Mouse (Mus musculus) liver, adult 2 months (tissue): Measurements from ENCODE around the gene Efs. TPM values are rescaled to one million over a fixed set of nuclear protein-coding genes. Genes with fewer than 3 reads are reported as not detected.

Experiments
- DNase-seq: peaks from one replicate; pipeline ENCODE4 v3.0.0-alpha.2; 2011; ENCODE audit warnings: low read depth, low spot score; ENCODE audit errors: extremely low read depth
- H3K27ac ChIP-seq: fragments of 200-500 bp; replicated peaks from 2 replicates; pipeline ENCODE4 v1.5.1; 2012; ENCODE audit warnings: low read depth, mild to moderate bottlenecking, control low read depth, inconsistent platforms, low read length; ENCODE audit not compliant: insufficient read depth
- H3K27me3 ChIP-seq: fragments of 200-500 bp; 2 replicates; pipeline ENCODE4 v1.6.1; 2012; ENCODE audit warnings: mild to moderate bottlenecking, moderate library complexity, low read length, inconsistent platforms; ENCODE audit not compliant: control insufficient read depth, insufficient read depth
- H3K36me3 ChIP-seq: fragments of 200-500 bp; 2 replicates; pipeline ENCODE4 v1.6.1; 2012; ENCODE audit warnings: low read length, inconsistent platforms; ENCODE audit not compliant: control insufficient read depth, insufficient read depth
- H3K4me1 ChIP-seq: fragments of 200-500 bp; 2 replicates; pipeline ENCODE4 v1.6.1; 2011; ENCODE audit warnings: low read length; ENCODE audit not compliant: control insufficient read depth, insufficient read depth
- H3K4me3 ChIP-seq: fragments of 200-500 bp; 2 replicates; pipeline ENCODE4 v1.5.1; 2011; ENCODE audit warnings: low read depth, mild to moderate bottlenecking, control low read depth, low read length, moderate library complexity; ENCODE audit not compliant: insufficient read depth
- H3K79me2 ChIP-seq: fragments of 200-500 bp; 2 replicates; pipeline ENCODE4 v1.6.1; 2012; ENCODE audit warnings: inconsistent platforms, mild to moderate bottlenecking, low read length, moderate library complexity; ENCODE audit not compliant: control insufficient read depth, insufficient read depth
- H3K9ac ChIP-seq: fragments of 200-500 bp; 2 replicates; pipeline ENCODE4 v1.6.1; 2012; ENCODE audit warnings: low read depth, mild to moderate bottlenecking, control low read depth, inconsistent platforms, low read length
- CTCF ChIP-seq: fragments of 200-500 bp; IDR thresholded peaks from 2 replicates; pipeline ENCODE4 v1.5.1; 2011; ENCODE audit warnings: low read depth, low read length, control low read depth
- POLR2A ChIP-seq: fragments of 200-500 bp; IDR thresholded peaks from 2 replicates; pipeline ENCODE4 v1.6.1; 2011; ENCODE audit warnings: low read length, control low read depth; ENCODE audit not compliant: insufficient read depth; ENCODE audit errors: extremely low read depth
- WGBS: fragments of 180-500 bp; shearing (Covaris S2); methylation state at CpG from one replicate; pipeline ENCODE4 v1.1.7; 2018; 5-methylcytosine and 5-hydroxymethylcytosine counted together
- polyA plus RNA-seq: library from polyadenylated mRNA; depleted of rRNA; stranded (reverse); fragments of >200 nt; gene quantifications from 2 replicates; pipeline ENCODE4 v1.2.3, GENCODE M21; 2012
- total RNA-seq: library from RNA; depleted of rRNA; stranded (reverse); fragments of >200 nt; gene quantifications from 2 replicates; pipeline ENCODE4 v1.2.3, GENCODE M21; 2014

Gene Efs
- total and polyA plus RNA-seq, 2 experiments = under 0.01 to 0.13 TPM

GRCm38 (mm10) chr14:54945975-54946704 lies 20.2 kb upstream of the Efs start:
- DNase-seq = no peak
- no peaks in the 10 kb centered on the region for H3K27me3 ChIP-seq
- WGBS = 81% methylated on average over 19 of the region's 19 CpGs
- H3K4me1 ChIP-seq = no peaks in the 10 kb centered on the region
- no peak overlapping the region for H3K9ac ChIP-seq
- H3K4me3 ChIP-seq = no peak overlapping the region
- H3K27ac ChIP-seq = no peak overlapping the region
- TF ChIP-seq CTCF (no peak), POLR2A (no peak)
- H3K36me3 ChIP-seq = no peaks in the 10 kb centered on the region
- no peaks in the 10 kb centered on the region for H3K79me2 ChIP-seq

GRCm38 (mm10) chr14:54944939-54945338 lies 19.0 kb upstream of the Efs start:
- no peak for TF ChIP-seq CTCF
- no peak for TF ChIP-seq POLR2A
- no peak for DNase-seq
- Histone ChIP-seq H3K27me3 (no peaks in the 10 kb centered on the region), H3K9ac (no peak overlapping the region), H3K36me3 (no peaks in the 10 kb centered on the region), H3K4me1 (no peaks in the 10 kb centered on the region), H3K27ac (no peak overlapping the region), H3K79me2 (no peaks in the 10 kb centered on the region), H3K4me3 (no peak overlapping the region)
- WGBS = 52% methylated on average over 2 of the region's 2 CpGs

- no peaks in the 10 kb centered on the region for H3K79me2 ChIP-seq
- H3K36me3 ChIP-seq = no peaks in the 10 kb centered on the region
- H3K9ac ChIP-seq = no peak overlapping the region
- H3K4me3 ChIP-seq = no peak overlapping the region
- H3K27me3 ChIP-seq = no peaks in the 10 kb centered on the region
- no peaks in the 10 kb centered on the region for H3K4me1 ChIP-seq
- WGBS = 92% methylated on average over 7 of the region's 7 CpGs
- H3K27ac ChIP-seq = no peak overlapping the region
- DNase-seq = no peak
- no peak for TF ChIP-seq CTCF
- TF ChIP-seq POLR2A = no peak
Measured at GRCm38 (mm10) chr14:54943971-54944370, 18.0 kb upstream of the Efs start.

- 87% methylated on average over 8 of the region's 8 CpGs for WGBS
- no peaks in the 10 kb centered on the region for H3K27me3 ChIP-seq
- TF ChIP-seq CTCF (no peak), POLR2A (no peak)
Measured at GRCm38 (mm10) chr14:54942479-54942878, 16.6 kb upstream of the Efs start.

GRCm38 (mm10) chr14:54941024-54941978 lies 15.4 kb upstream of the Efs start:
- H3K27me3 ChIP-seq = no peaks in the 10 kb centered on the region
- TF ChIP-seq CTCF (no peak), POLR2A (no peak)
- no peak for DNase-seq
- H3K9ac ChIP-seq = no peak overlapping the region
- no peaks in the 10 kb centered on the region for H3K36me3 ChIP-seq
- H3K4me3 ChIP-seq = no peak overlapping the region
- no peaks in the 10 kb centered on the region for H3K79me2 ChIP-seq
- H3K27ac ChIP-seq = no peak overlapping the region
- 44% methylated on average over 13 of the region's 13 CpGs for WGBS
- no peaks in the 10 kb centered on the region for H3K4me1 ChIP-seq

More at GRCm38 (mm10) chr14:54942479-54942878, 16.6 kb upstream of the Efs start:
- Histone ChIP-seq H3K79me2 (no peaks in the 10 kb centered on the region), H3K36me3 (no peaks in the 10 kb centered on the region), H3K27ac (no peak overlapping the region), H3K4me1 (no peaks in the 10 kb centered on the region), H3K4me3 (no peak overlapping the region), H3K9ac (no peak overlapping the region)
- no peak for DNase-seq
